Mouse (Mus musculus) cerebellum, adult 18-20 months (tissue): ENCODE measurements around the gene Glra2.
"Not testable (repeated sequence)": the region's sequence is repeated elsewhere in the genome, so short reads cannot be mapped to it uniquely, and the experiment has no call there.

ENCODE experiments used
- DNase-seq, 2 experiments: peaks; one replicate each; pipeline ENCODE4 v3.0.0; 2021

Glra2 gene

DNA sequence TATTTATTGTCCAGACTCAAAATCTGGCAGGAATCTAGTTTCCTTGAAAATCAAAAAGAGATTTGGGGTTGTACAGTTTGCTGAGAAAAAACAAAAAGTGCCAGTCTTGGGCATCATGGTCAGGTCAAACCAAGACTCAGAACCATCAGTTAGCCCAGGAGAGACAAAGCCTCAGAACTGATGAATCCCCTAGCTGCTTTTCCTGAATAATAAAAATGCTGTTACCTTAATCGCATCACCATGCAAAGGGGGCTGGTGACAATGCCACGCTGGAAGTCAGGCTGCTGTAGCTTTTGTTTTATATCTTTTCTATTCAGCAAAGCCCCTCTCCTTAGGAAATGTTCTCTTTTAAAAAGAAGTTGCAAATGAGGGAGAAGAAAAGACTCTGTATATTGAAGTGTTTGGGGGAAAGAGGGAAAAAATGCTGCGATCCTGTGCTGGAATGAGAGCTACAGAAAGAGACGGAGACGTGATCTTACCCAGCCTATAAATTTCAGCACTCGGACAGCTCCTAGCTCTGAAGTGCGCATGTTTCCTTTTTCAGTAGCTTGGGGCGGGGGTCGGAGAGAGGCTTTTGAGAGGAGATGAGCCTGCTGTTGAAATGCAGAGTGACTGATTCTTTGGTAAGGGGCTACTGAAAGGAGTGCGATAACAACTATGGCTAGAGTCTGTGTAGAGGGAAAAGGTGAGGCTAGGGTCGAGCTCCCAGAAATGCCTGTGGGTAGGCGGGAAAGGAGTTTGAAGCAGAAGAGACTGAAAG lies at the start of gene Glra2:
TSS of gene Glra2 (minus strand) at position 455 of the 760 bp plus-strand sequence.
- peak; percentile 1 to 3 for DNase-seq

DNA sequence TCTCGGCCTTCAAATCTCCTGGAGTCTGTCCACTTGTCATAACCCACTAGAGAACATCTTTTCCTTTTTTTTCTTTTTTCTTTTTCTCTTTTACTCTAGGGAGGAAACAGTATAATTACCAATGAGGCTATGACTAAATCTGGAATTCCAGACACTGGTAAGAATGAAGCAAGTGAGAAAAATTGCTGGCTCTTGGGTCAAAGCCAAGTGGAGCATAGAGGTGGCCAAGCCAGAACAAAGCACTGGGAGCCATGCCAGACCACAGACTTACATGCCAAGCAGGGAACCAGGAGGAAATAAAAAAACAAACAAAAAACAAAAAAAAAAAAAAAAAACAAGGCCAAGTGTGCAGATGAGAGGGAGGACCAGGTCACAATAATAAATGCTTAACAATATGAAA lies 35.6 kb upstream of the Glra2 start:
- peak; percentile 57 to 78 for DNase-seq

DNA sequence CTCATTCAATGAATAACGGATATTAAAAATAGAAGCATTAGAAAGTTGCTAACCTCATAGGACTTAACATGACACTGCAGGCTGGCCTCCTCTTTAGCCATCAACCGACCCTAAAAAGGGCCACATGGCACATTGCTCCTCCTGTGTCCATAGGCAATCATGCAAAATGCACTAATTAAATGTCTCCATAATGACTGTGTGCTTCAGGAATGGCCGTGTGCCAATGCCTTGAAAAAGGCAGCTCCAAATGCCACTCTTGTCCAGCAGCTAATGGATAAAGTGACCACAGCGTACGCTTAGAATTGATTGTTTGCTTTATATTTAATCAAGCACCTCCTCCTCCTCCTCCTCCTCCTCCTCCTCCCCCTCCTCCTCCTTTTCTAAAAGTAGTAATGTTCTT lies 17.4 kb upstream of the Glra2 start:
- DNase-seq = no peak

DNA sequence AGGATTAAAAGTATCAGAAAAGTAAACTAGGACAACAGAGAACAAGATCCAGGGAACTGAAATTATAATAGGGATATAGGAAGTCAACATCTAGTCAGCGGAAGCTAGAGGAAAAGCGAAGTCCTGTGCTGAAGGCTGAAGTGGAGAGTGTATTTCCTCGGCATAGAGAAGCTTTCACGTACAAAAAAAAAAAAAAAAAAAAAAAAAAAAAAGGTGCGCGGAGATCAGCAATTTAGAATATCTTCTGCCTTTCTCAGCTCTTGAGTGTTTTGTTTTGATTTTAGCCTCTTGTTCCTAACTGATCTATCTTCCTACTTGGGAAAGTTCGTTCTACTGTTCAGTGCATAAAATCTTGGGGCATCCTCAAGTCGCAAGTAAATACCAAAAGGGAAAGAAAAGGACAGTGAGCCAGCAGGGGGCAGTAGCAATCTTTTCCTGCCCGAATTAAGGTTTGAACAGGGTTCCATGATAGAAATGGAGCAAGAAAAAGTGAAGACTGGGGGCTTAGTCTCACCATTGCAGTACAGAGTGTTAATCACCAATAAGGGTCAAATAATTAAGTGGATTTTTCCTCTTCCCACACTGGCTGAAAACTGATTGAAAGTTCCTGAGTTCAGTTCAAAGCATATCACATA lies 623 bp upstream of the Glra2 start:
- peak; percentile 20 to 56 for DNase-seq

DNA sequence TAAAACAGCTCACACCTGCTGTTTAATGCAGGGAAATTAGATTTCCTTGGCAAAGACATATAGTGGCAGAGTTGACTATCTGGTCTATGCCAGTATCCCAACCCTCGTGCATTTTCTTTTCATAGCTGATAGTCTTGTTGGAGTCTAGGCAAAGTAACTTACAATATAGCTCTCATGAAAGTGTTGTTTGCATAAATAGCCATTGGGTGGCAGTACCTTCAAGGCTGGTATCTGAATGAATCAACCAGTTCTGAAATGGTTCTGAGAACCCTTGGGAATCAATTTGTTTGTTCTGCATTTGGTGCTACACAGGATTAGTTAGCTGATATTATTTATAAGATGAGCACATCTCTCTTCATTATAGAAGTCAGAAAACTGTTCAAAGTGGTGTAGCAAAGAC lies 133.6 kb downstream of the Glra2 start:
- no peak for DNase-seq

DNA sequence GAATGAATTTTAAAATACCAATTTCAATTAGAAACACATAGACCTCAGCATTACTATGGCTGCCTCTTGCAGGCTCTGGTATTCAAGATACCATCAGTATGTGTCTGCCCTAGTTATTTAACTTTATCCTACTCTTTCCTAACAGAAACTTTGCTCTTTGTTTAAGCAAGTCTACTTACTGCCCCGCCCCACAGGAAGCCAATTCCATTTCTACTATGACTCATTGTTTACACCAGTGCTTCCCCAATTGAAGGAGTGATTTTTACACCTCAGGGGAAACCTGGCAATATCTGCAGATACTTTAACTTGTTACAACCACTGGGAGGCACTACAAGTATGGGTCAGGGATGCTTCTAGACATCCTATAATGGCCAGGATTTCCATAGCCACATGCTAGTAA lies 136.0 kb downstream of the Glra2 start:
- no peak for DNase-seq

DNA sequence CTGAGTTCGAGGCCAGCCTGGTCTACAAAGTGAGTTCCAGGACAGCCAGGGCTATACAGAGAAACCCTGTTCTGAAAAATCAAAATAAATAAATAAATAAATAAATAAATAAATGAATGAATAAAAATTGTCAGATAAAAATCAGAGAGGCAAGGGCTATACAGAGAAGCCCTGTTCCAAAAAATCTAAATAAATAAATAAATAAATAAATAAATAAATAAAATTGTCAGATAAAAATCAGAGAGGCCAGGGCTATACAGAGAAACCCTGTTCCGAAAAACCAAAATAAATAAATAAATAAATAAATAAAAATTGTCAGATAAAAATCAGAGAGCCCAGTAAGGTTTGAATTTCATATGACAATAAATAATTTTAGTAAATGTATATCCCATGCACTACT lies 144.2 kb downstream of the Glra2 start:
- not testable (repeated sequence) for DNase-seq

DNA sequence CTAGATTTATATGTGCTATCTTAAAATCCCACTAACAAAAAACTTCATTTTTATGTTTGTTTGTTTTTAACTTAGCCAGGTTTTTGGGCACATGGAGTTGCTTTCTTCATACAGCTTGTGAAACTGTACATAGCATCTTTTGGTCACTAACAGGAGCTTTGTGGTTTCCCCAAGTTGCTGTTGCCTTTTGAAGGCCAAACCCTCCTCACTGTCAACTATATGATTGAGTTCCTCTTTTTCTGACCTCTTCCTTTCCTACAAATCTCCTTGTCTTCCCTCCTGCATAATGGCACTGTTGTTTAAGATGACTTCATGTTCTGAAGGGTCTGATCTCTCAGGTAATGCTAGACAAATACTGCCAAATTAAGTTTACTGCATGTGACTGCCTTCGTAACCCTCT lies 170.6 kb downstream of the Glra2 start:
- no peak for DNase-seq

DNA sequence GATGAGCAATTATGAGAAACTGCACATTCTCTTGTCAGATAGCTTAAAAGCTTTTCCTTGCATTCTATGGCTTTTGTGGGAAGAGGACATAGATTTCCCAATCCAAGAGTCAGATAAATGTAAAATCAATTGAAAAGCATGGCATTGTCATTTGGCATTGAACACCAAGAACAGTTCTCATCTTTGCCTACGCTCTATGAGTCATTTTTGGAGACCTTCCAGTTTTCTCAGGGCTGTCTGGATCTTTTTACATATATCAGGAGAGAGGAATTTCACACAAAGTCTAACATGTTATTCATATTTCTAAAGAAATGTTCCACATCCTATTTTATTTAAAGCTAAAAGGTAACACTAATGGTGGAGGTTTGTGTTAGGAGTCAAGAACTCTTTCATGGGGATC lies 223.0 kb downstream of the Glra2 start:
- no peak for DNase-seq
